Mouse (Mus musculus) small intestine, adult 2 months (tissue): ENCODE measurements around the gene Lamp5.

Source experiments
- CTCF ChIP-seq: fragments of 200-500 bp; IDR thresholded peaks from 2 replicates; pipeline ENCODE4 v1.5.1; 2012; ENCODE audit warnings: low read depth, mild to moderate bottlenecking, control low read depth, inconsistent platforms, low read length, moderate library complexity, mixed read lengths; ENCODE audit not compliant: insufficient replicate concordance, insufficient read length; ENCODE audit errors: extremely low read depth
- POLR2A ChIP-seq: fragments of 200-500 bp; IDR thresholded peaks from 2 replicates; pipeline ENCODE4 v1.6.1; 2012; ENCODE audit warnings: low read depth, mild to moderate bottlenecking, control low read depth, inconsistent platforms, low read length, moderate library complexity

- TF ChIP-seq CTCF (no peak), POLR2A (no peak)
Observed at GRCm38 (mm10) chr2:136108124-136109037, 56.3 kb downstream of the Lamp5 start.
